Mouse (Mus musculus) frontal cortex, adult (tissue): ENCODE data around the gene Vmn1r196.
A peak's percentile ranks its signal among the peaks of the same experiment; 100 is the strongest.
"Not testable (repeated sequence)": the region's sequence is repeated elsewhere in the genome, so short reads cannot be mapped to it uniquely, and the experiment has no call there.

Source experiments
- ATAC-seq: cut with Nextera tagmentation; 2 replicates; pipeline ENCODE4 v1.9.2; 2017; ENCODE audit warnings: mild to moderate bottlenecking, moderate library complexity, mixed read lengths; ENCODE audit not compliant: low TSS enrichment

Vmn1r196 gene

GRCm38 (mm10) chr13:22289620-22290019 lies at the start of gene Vmn1r196:
TSS of gene Vmn1r196 (plus strand) at chr13:22289920.
- no peak for ATAC-seq

- ATAC-seq: no peak
These were observed 45.8 kb upstream of the Vmn1r196 start, which contains the start of gene Vmn1r194 for GRCm38 (mm10) chr13:22243915-22244314. TSS of gene Vmn1r194 (plus strand) at chr13:22244215.

GRCm38 (mm10) chr13:22270222-22270621 lies 19.5 kb upstream of the Vmn1r196 start, which contains the start of gene Vmn1r195:
TSS of gene Vmn1r195 (plus strand) at chr13:22270522.
- not testable (repeated sequence) for ATAC-seq

- no peak for ATAC-seq
These were observed 18.0 kb upstream of the Vmn1r196 start for GRCm38 (mm10) chr13:22271721-22272120.

GRCm38 (mm10) chr13:22284578-22284977 lies 5.1 kb upstream of the Vmn1r196 start:
- ATAC-seq: 0 out of 2 replicates have a peak, but pooled peaks have one; percentile 27

GRCm38 (mm10) chr13:22308075-22308474 lies 18.4 kb downstream of the Vmn1r196 start:
- not testable (repeated sequence) for ATAC-seq

- ATAC-seq: no peak
These were observed 25.6 kb downstream of the Vmn1r196 start for GRCm38 (mm10) chr13:22315361-22315760.

GRCm38 (mm10) chr13:22317366-22317765 lies 27.6 kb downstream of the Vmn1r196 start:
- no peak for ATAC-seq

GRCm38 (mm10) chr13:22320091-22320490 lies 30.4 kb downstream of the Vmn1r196 start:
- no peak for ATAC-seq

- no peak for ATAC-seq
These were observed 34.6 kb downstream of the Vmn1r196 start, which contains the start of gene Vmn1r197 for GRCm38 (mm10) chr13:22324289-22324688. TSS of gene Vmn1r197 (plus strand) at chr13:22324589.

GRCm38 (mm10) chr13:22333269-22333668 lies 43.5 kb downstream of the Vmn1r196 start:
- no peak for ATAC-seq

- peak; percentile 82 for ATAC-seq
These were observed 45.8 kb downstream of the Vmn1r196 start for GRCm38 (mm10) chr13:22335565-22335964.
